Mouse (Mus musculus) B cell, adult 62 days (primary cell): Measurements from ENCODE around the gene Cd164l2. TPM values are rescaled to one million over a fixed set of nuclear protein-coding genes. Genes with fewer than 3 reads are reported as not detected.

Experiments used
- total RNA-seq: library from RNA; stranded (reverse); gene quantifications from 4 replicates; pipeline ENCODE4 v1.2.4, GENCODE M21; 2023

The Cd164l2 gene
- 1.8 to 3.4 TPM (median 2.9 TPM) in 3 of 4 replicates, not detected in the other for total RNA-seq

GRCm38 (mm10) chr4:133211751-133212561 is at the start of gene Cd164l2, which contains the start of gene Gpr3:
Cd164l2 (plus strand) TSS chr4:133212131.
Gpr3 (minus strand) TSS chr4:133212536.

GRCm38 (mm10) chr4:133240490-133240921 is 28.6 kb downstream of the Cd164l2 start, which contains the start of gene Map3k6:
Map3k6 (plus strand) TSS chr4:133240818.

GRCm38 (mm10) chr4:133262882-133263281 is 51.0 kb downstream of the Cd164l2 start, which contains the start of gene Sytl1:
Sytl1 (minus strand) TSS chr4:133263113.

Other genes starting within 250 kb of the Cd164l2 start
- gene Fgr, start 238.0 kb upstream of the Cd164l2 start, total RNA-seq, result 30.2 to 33.7 TPM (median 31.5 TPM) in 4 replicates
- gene Ahdc1, start 200.9 kb upstream of the Cd164l2 start, total RNA-seq, result 66.2 to 87.0 TPM (median 78.5 TPM) in 4 replicates
- gene Wasf2, start 81.6 kb upstream of the Cd164l2 start, total RNA-seq, result 291 to 323 TPM (median 299 TPM) in 4 replicates
- gene Gpr3, start 405 bp downstream of the Cd164l2 start, total RNA-seq, result 3.3 to 4.8 TPM (median 3.8 TPM) in 4 replicates
- 1.0 TPM in 1 of 4 replicates, not detected in the others for gene Map3k6, start 28.7 kb downstream of the Cd164l2 start, total RNA-seq
- gene Sytl1, start 51.0 kb downstream of the Cd164l2 start, total RNA-seq, result 0.67 to 1.7 TPM (median 1.2 TPM) in 4 replicates
- gene Tmem222, start 65.7 kb downstream of the Cd164l2 start, total RNA-seq, result 45.6 to 52.7 TPM (median 52.0 TPM) in 4 replicates
- gene Wdtc1, start 141.3 kb downstream of the Cd164l2 start, total RNA-seq, result 36.9 to 42.9 TPM (median 39.9 TPM) in 4 replicates
- 49.4 to 53.7 TPM (median 51.1 TPM) in 4 replicates for gene Slc9a1, start 157.6 kb downstream of the Cd164l2 start, total RNA-seq